Mouse (Mus musculus): ENCODE data around the gene Slc25a33. TPM values are rescaled to one million over a fixed set of nuclear protein-coding genes. Genes with fewer than 3 reads are reported as not detected.

Gene Slc25a33
- total RNA-seq, 2 experiments from 2014 or later: 13.2 to 16.8 TPM

DNA sequence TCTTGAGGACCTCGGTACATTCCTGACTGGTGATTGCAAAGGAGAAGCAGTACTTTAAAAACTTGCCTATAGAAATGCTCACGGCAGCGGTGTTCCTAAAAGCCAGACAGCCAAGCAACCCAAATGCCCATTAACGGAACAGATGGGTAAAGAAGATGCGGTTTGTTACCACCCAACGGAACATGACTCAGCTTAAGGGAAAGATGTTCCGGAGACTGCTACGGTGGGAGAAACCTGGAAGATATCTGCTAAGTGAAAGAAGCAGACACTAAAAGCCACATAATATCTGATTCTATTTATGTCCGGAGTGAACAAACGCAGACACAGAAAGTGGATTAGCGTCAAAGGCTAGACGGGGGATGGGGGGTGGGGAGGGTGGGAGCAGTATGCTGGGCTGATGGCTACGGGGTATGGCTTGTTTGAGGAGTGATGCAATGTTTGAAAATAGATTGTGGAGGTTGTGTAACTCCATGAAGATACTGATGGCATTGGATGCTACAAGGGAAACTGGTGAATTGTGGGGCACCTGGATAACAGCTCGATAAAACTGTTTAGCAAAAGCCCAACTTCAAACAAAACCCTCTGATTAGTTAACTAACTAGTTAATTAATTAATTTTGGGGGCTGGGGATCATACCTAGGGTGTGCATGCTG lies 22.6 kb upstream of the Slc25a33 start:
- no peak for DNase-seq (ENCODE audit: low spot score in 2 of 2)

DNA sequence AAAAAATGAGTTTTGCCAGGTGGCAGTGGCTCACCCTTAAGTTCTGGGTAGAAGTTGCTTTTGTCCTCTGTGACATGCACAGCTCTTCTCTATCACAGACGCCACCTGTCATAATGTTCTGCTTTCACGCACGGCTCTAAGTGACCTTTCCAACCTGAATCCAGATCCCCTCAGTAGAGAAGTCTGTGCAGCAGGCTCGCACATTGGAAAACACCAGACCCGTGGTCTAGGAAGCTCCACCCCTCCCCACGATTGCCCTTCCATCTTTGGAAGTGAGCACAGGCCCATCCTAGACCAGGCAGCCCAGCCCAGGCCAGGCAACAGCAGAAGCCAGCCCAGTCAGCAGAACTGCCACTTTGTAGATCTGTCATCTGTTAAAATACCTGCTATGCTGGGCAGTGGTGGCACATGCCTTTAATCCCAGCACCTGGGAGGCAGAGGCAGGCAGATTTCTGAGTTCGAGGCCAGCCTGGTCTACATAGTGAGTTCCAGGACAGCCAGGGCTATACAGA lies 20.9 kb upstream of the Slc25a33 start:
- DNase-seq (ENCODE audit: low spot score in 2 of 2): no peak

DNA sequence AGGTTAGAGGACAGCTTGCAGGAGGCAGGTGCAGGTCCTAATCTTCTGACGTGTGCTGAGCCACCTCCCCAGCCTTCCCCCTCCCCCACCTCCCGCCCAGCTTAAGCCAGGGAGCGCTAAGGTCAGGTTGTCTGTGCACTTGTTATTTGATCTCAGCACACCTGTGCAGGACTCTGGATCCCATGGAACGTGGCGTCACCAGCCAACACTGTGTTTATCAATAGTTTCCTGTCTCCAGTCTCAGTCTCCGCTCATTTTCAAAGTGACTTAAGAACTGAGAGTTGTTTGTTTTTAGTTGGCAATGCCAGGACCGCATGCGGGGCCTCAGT lies 19.9 kb upstream of the Slc25a33 start:
- DNase-seq (ENCODE audit: low spot score in 2 of 2): no peak

DNA sequence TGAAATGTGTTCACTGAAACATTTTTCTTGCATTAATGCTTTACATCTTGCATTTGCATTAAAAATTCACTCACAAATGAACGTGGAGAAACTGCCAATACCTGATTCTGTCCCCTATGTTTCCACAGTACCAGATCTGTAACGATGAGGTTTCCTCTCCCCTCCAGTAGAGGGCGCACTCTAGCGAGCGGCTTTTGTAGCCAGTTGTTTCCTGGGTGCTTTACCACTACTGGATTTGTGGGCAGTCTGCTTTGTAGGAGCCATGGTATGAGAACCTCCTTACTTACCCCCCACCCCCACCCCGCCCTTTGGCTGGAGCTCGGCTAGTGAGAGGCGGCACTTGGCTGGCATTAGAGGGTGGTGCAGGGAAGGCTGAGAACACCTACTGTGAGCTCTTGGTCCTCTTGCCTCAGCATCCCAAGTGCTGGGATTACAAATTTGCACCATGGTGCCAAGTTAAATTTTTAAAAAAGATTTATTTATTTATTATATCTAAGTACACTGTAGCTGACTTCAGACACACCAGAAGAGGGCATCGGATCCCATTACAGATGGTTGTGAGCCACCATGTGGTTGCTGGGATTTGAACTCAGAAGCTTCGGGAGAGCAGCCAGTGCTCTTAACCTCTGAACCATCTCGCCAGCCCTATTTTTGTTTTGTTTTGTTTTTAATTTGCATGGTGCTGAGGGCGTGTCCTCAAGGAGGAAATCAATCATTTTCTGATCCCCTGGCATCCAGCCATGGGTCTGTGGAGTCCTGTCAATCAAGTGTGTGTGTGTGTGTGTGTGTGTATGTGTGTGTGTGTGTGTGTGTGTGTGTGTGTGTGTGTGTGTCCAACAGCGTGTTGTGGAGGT lies 19.3 kb upstream of the Slc25a33 start:
- no peak for DNase-seq (ENCODE audit: low spot score in 2 of 2)

DNA sequence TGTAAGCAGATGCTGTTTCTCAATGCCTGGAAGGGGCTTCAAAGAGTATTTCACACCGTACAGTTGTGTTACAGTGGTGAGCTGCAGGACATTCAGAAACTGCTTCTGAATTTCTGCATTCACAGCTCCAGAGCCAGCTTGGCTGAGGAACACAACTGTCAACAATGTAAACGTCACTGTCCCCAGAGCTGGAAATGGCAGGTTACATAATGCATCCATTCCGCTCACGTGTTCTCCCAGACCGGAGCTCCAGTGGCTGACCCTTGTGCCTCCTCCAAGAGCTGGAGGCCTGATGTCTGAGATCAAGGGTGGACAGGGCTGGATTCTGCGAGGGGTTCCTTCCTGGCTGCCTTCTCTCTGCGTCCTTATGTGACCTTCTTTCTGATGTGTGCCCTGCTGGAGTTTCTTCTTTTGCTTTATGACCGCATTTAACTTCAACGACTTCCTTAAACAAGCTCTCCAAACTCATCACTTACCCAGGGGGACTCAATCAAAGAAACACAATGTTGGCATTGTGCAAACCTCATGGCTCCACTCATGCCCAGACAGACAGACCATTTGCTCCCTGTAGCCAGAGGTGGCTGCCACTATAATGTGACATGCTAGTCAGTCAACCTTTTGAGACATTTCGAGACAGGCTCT lies 18.2 kb upstream of the Slc25a33 start:
- DNase-seq (ENCODE audit: low spot score in 2 of 2): no peak

DNA sequence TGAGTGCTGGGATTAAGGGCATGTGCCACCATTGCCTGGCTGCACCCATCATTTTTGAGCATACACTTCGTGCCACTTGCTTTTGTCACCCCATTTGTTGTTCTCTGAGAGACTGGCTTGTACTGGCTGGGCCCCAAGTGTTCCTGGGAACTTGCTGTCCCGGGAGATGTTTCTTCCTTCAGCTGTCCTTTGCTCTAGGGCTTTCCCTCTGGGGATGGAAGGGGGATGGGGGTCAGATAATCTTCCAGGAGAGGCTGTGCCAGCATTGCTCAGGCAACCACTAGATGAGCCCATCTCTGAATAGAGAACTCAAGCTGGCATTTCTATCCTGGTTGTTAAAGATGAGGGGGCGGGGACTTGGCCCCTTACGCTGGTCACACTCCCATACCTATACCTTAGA lies 17.4 kb upstream of the Slc25a33 start:
- DNase-seq (ENCODE audit: low spot score in 2 of 2): no peak

DNA sequence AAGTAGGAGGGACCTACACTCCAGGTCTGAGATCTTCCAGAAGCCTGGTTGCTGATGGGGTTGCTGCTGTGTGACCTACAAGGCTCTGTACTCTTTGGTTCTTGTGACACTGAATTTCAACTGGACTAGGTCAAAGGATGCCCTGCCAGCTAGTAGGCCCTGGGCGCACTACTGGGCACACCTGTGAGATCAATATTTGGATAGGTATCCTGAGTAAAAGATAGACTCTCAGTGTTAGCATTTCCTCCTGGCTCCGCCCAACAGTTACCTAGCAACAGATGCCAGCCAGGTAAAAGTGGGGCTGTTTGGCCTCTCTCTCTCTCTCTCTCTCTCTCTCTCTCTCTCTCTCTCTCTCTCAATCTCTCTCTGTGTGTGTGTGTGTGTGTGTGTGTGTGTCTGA lies 16.9 kb upstream of the Slc25a33 start:
- DNase-seq (ENCODE audit: low spot score in 2 of 2): no peak

DNA sequence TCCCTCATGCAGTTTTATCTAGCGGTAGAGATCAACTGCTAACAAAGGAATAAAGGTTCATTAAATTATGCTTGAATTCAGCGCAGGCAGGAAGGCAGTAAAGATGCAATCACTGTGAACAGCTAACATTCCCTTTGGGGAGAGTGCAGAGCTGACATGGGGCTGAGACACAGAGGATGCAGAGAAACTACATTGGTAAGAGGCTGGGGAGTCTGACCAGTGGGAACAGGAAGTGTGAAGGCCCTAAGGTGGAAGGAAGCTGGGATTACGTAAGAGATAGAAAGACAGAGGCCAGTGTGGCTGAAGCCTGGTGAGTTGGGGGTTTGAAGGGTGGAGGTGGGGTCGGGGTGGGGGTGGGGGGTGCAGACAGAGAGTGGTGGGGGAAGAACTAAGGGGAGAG lies 16.5 kb upstream of the Slc25a33 start:
- no peak for DNase-seq (ENCODE audit: low spot score in 2 of 2)

DNA sequence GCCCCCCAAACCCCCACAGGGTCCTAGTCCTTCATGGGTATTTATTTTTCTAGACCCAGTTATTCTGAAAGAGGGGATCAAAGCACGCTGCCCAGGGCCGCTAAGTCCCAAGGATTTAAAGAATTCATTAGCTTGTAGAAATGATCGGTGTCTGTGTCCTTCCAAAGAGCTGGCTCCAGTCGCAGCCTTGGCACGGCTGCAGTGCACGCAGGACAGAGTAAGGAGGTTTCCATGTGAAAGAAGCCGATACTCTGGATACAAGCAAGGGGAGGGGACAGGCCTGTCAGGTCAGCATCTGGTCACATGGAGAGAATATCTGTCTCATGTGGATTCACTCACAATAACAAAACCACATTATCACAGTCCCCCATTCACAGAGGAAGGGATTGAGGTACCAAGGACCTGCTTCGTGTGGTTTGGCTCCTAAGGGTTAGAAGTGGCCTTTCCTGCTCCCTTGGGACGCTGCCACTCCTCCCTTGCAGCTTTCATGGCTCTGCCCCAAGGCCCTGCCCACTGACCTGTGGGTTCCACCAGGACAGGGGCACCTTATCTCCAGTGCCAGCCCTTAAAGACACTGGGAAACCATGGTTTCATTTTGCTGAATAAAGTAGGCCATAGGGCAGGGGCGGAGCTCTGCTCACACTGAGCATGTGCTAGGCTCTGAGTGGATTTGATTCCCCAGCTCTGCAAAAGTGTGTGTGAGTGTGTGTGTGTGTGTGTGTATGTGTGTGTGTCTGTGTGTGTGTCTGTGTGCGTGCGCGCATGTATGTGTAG lies 15.5 kb upstream of the Slc25a33 start:
- no peak for DNase-seq (ENCODE audit: low spot score in 2 of 2)

DNA sequence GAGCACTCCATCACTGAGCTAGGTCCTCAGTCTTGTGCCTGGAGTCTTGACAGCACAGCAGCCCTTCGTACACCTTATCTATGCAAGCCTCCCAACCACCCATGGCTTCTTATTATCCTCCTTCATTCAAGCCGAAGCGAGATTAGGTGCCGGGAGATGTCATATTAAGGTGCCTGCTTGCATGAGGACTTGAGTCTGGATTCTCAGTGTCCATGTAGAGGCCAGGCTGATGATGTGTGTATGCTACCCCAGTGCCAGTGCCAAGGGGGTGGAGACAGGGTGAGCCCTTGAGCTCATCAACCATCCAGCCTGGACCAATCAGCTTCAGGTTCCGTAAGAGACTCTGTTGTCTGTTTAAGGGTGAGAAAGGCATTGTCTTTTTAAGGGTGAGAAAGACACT lies 10.8 kb upstream of the Slc25a33 start:
- no peak for DNase-seq (ENCODE audit: low spot score in 2 of 2)

DNA sequence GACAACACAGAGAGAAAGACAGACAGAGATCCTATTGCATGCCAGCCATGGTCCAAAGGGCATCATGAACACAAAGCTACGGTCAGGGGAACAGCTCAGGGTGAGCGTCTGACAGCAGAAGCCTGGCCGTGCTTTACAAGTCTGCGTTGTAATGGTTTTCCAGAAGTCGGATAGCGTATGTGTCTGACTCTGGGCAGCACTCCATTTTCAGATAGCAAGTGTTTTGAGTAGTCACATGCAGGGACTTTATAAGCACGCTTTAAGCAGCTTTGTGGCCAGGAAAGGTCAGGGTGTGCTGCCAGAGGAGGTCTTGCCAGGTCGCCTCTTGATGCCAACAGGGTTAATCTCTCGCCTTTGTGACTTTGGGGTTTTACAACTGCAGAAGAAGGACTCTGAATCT lies 10.3 kb upstream of the Slc25a33 start:
- no peak for DNase-seq (ENCODE audit: low spot score in 2 of 2)

DNA sequence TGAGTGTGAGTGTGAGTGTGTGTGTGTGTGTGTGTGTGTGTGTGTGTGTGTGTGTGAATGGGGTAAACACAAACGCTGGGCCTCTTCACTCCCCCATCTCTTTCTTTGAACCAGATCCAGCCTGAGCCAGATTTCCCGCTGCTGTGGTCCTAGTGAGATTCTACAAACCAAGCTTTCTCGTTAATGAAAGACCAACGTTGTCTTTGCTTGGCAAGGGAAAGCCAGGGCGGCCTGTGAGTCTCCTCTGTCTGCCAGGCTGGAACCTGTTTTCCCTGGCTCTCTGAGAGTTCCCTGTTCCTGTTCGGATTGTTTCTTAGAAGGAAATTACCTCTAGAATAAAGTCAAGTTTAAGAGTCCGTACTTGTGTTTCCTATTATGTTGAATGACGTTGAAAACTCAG lies 8.9 kb upstream of the Slc25a33 start:
- DNase-seq (ENCODE audit: low spot score in 2 of 2): no peak

DNA sequence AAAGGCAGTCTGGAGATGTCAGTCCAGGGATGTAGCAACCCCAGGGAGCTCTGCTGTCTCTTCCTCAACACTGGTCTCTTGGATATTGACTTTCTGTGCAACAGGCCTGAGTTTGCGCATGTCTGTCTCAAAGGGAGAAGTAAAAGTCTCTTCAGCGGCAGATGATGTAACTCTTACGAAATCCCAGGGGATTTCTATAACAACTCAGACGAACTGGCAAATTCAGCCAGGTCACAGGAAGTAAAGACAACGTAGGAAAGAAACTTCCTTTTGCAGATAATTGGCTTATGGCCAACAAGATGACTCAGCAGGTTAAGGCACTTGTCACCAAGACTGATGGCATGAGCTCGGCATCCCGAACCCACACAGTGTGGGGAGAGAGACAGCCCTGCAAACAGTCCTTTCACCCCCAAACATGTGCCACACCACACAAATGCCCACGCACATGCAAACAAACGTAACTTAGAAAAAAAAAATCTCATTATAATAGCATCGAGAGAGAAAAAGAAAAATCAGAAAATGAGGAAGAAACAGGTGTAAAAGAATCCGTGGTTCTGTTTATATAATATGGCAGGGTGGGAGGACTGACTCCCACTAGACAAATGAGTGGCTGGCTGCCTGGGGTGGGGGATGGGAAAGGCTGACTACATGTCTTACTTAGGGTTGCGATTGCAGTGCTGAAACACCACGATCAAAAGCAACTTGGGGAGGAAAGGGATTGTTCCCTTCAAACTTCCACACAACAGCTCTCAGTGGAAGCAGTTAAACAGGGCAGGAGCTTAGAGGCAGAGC lies 6.7 kb upstream of the Slc25a33 start:
- DNase-seq (ENCODE audit: low spot score in 2 of 2): no peak

DNA sequence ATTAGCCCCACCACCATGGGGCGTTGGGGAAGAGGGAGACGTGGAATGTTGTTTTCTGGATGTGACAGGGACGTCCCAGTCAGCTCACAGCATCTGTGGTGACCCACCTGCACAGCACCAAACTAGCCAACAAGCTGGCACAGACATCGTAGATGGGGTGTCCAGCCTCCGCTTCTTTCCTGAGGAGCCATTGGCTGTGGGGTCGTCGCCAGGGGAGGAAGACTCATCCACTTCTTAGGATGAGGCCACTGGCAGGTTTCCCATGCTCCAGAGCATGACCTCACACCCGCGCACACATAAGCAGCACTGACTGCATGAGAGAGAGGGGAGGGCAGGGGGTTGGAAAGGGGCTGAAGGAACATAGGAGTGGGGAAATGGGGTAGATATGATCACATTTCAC lies 5.9 kb upstream of the Slc25a33 start:
- no peak for DNase-seq (ENCODE audit: low spot score in 2 of 2)

DNA sequence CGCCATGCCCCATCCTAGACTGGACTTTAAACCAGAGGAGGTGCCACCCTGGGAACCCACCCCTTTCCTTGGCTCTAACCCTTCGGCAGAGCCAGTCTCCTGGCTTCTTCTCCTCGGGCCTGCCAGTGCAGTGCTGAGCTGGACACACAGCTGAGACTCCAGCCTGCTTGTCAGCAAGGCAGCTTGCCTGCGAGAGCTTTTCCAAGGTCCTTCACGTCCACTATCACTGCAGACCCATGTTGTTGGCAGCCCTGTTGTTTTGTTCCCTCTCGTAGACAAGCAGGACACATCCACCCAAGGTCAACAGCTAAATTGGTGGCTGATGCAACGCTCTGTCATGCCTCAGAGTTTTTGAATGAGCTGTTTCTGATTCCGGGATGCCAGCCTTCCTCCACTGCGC lies 3.0 kb upstream of the Slc25a33 start:
- DNase-seq (ENCODE audit: low spot score in 2 of 2): no peak

DNA sequence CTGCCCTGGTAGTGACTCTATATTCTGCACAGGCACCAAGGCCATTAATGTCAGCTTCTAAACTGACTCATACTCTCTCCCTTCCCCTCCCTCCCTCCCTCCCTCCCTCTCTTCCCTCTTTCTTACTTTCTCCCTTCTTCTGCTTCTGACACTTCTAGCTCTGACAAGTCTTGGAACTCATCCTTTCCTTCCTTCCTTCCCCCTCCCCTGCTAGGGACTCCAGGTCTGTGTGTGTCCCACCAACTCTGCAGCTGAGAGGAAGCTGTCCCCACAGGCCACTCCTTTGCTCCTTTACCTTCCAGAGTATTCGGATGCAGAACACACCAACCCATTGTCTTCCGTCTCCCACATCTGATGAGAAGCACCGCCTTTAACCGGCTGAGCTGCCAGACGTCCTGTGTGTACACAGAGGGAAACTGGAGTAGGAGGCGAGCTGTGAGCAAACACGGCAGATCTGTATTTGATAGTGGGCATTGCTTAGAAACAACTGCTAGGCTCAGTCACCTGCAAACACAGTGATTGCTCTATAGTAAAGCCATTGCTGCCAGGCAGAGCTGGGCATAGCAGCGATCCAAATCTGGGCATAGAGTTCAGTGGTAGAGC lies 1.8 kb upstream of the Slc25a33 start:
- DNase-seq (ENCODE audit: low spot score in 2 of 2): no peak

DNA sequence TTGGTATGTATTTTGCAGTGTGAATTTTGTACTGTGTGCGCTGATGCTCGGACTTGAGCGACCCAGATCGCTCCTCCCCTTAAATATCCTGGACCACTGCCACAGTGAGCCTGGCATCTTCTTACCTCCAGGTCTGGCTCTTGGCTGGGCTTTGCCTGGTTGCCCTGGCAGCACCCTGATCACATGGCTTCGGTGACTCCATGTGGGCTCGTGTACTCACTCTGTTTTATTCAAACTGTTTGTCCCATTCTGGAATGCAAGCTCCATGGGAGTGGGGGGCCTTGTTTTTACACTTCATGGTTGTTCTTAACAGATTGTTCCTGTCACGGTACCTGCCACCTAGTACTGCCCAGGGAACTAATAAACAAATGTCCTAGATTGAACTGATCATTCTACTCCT lies 1.3 kb upstream of the Slc25a33 start:
- DNase-seq (ENCODE audit: low spot score in 2 of 2): no peak

DNA sequence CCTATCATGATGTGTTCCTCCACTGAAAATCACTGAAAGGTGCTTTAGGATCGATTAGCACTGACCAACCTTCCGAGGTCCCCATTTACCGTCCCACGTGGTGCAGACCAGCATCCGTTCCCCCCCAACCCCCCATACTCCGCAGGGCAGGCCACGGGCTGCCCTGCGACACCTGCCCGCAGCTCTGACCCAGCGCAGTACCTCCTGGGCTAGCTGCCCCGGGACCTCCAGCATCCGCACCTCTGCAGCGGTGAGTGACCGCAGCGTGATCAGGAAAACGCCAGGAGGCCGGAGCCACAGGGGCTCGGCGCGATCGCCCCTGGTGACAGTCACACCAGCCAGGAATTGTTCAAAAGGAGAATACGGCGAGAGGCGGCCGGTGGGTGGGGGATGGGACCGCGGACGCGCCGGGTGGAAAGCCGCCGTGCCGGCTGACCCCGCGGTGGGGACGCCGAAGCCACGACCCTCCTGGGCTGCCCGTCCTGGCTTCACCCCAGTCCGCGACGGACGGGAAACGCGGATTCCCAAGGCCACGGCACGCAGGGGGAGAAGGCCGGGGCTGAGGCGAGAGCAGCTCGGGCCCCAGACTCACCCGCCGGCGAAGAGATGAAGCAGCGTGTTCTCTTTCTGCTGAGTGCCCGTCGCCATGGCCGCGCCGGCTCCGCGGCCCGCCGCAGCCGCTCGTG lies 526 bp downstream of the Slc25a33 start:
- no peak for DNase-seq (ENCODE audit: low spot score in 2 of 2)

DNA sequence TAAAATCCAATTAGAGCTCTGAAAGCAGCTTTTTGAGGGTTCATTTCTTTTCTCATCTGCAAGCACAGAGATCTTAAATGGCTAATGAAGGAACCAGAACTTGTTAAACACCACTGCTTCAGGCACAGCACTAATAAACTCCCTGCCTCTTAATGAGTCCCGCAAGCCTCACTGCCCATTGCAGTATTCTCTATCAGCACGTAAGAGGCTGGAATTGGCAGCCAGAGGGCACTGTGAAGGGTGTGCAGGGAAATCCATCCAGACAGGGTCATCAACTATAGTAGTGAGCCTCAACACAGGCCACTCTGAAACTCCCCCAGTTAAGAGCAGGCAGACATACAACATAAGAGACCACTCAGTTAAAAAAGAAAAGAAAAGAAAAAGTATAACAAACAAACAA lies 1.7 kb downstream of the Slc25a33 start:
- no peak for DNase-seq (ENCODE audit: low spot score in 2 of 2)

DNA sequence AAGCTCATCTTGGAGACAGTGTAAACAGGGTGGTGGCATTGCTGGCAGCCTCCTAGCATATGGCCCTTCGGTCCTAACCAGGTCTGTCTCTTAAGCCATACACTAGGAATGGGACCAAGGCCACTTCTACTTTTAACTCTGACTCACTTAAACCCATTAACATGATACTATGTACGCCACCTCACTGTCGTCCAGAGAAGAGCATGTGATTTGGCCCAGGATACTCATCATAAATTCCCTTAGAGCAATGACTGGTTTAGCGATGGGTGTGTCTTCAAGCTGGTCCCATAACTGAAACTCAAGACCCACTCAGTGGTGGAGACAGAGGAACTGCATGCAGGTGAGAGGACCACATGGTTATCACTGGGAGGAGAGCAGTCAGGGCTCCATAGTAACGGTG lies 8.9 kb downstream of the Slc25a33 start:
- DNase-seq (ENCODE audit: low spot score in 2 of 2): no peak

Measured in adrenal gland, postnatal 4 days (tissue).